Mouse (Mus musculus) lung, adult 18-20 months (tissue): Measurements from ENCODE around the gene Cul7.

Experiments
- DNase-seq, 2 experiments: peaks; one replicate each; pipeline ENCODE4 v3.0.0; 2022; ENCODE audit warnings: mixed read lengths in 2 of 2

Gene Cul7

DNA sequence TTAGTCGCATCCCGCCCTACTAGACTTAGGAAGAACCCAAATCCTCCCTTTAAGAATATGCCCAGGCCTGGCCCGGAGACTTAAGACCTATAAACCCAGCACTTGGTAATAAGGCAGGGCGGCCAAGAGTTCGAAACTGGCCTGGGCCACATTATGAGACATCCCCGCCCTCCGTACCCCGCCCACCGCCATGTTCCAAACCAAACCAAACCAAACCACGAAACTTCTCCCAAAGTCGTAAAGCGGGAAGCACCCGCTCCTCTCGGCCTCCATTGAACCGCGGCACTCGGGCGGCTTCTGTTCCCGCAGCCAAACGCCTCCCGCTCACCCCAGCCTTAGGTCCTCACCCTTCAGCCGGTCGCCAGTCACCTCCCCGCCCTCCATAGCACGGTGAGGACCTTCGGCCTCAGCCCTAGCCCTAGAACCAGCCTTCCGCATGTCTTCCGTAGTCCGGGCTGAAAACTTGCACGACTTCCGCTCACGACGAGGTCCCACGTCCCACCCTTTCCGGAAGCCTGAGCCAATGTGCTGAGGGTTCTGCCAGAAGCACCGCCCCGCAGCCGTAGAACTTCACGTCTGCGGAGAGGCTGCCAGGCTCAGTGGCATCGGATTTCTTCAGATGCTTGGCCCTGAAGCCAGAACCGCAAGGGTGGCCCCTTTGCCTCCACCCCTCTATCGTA lies 23.9 kb downstream of the Cul7 start, which contains the start of gene Rrp36:
Gene Rrp36 (minus strand): TSS at position 503 of the 680 bp plus-strand sequence.
- peak; percentile 94 for DNase-seq

DNA sequence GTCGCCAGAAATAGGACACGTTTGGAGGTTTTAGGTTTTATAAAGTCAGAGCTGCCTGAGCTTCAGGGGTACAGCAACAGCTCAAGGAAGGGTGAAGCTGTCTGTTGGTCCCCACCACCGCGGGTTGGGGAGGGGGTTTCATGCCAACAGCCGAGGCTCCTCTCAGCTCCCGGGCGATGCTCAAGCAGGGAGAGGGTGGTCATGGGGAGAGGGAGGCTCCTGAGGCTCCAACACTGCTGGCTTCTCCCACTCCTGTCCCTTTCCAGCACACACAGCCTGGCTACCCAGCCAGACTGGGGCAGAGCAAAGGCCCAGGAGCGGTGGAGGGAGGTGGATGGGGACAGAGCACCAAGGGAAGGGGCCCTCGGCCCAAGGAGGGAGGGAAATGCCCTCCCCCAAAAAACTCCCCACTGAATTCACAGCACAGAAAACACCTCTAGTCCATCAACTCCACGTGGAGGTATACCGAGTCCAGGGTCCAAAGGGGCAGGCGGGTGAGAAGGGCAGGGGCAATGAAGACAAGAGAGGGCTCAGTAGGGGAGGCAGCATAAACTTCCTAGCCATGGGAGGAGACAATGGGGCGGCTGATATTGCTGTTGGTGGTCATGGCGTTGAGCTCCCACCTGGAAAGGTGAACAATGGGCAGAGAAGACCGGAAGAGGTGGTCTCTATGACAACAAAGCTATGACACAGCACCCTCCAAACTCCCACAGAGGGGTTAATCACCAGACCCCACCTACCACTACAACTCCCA lies 24.6 kb downstream of the Cul7 start:
- no peak for DNase-seq

DNA sequence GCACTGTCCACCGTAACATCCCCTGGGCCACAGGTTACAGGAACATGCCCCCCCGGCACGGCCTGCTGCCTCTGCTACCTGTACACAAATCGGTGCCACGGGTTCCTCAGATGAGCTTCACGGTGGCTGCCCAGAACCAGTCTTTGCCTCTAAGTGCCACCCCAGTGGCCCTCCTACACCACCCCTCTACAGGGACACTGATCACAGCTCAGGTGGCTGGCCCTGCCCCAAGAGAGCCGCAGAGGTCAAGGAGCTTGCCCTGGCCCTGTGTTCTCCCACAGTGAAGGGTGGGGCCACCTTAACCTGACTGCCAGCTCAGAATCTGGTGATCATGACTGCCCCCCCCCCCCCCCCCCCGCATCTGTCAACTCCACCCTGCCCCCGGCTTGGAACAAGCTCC lies 28.3 kb downstream of the Cul7 start, which contains the start of gene Mea1:
Gene Mea1 (plus strand): TSS at position 378 of the 400 bp plus-strand sequence.
- peak; percentile 82 to 87 for DNase-seq

DNA sequence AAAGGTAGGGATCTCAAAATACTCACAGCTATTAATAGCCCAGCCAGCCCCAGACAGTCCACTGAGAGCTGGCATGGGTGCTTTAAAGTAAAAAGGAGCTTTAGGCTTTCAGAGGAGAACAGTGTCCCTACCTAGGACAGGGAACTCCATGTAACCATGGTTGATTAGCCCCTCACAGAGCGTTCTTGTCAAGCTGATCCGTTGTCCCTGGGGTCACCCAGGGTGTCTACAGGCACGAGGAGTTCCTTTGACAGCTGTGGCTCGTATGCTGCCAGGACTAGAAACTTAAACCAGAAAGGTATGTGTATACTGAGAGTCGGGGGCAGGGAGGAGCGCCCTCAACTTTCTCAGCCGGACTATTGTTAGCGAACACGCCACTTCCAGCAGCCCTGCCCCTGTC lies 28.8 kb downstream of the Cul7 start:
- no peak for DNase-seq

DNA sequence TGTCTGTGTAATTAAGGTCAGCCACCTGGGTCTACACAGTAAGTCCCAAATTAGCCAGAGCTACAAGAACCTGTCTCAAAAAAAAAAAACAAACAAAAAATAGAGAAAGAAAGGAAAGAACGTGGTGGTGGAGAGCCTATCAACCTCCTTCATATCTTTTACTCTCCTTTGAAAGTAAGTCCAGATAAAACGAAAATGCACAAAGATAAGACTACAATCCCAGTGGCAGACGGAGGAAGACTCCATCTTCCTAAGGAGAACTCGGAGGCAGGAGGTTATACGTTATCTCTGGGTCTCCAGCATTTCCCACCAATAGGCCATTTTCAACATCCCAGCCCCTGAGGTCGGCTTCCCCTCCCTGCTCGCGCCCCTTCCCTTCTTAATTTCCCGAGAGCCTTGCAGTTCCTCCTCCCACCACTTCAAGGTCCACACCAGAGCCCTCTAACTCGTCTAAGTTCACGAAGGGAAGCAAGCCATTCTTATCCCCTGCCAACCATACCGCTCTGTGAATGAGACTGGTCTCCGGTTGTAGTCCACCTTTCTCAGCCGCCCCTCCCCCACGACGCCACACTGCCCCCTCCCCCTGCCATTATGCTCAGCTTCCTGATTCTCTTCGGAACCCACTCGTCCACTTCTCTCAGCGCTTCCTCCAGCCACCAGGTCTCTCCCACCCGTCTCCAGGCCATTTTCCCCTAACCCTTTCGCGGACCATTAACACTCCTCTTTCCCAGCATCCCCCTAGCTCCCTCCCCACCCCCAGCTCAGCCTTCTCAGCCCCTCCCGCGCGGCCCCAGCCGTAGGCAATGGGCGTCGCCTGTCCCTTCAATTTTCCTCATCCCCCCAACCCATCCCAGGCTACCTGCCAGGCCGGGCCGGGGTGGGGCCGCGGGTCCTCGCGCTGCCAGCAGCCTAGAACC lies 30.0 kb downstream of the Cul7 start:
- DNase-seq = peak; percentile 43 to 44

DNA sequence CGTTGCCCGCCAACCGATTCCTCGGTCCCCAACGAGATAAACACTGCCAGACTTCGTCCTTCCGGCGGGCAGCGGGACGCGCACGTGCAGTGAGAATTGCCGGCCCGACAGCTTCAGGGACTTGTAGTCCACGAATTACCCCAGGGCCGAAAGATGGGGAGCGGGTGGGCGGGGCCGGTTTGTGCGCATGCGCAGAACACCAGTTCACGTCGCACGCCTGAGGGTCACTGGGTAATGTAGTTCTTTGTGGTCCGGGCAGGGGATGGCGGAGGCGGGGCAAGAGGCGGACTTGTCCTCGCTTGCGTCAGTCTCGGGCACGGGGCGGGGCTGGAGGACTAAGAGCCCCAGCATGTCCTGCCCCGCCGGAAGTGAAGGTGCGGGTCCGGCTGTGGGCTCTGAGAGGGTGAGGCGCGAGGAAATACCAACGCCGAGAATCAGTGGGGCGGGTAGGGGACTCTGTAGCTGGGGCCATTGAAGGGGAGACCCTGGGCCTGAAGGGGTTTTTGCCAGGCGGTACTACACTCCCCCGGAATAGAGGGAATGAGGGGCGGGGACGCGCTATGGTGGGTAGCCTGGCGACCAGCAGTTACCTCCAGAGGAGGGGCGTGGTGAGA lies 30.7 kb downstream of the Cul7 start, which contains the start of gene Klhdc3:
Gene Klhdc3 (minus strand): TSS at position 155 of the 614 bp plus-strand sequence.
- peak; percentile 98 to 99 for DNase-seq

DNA sequence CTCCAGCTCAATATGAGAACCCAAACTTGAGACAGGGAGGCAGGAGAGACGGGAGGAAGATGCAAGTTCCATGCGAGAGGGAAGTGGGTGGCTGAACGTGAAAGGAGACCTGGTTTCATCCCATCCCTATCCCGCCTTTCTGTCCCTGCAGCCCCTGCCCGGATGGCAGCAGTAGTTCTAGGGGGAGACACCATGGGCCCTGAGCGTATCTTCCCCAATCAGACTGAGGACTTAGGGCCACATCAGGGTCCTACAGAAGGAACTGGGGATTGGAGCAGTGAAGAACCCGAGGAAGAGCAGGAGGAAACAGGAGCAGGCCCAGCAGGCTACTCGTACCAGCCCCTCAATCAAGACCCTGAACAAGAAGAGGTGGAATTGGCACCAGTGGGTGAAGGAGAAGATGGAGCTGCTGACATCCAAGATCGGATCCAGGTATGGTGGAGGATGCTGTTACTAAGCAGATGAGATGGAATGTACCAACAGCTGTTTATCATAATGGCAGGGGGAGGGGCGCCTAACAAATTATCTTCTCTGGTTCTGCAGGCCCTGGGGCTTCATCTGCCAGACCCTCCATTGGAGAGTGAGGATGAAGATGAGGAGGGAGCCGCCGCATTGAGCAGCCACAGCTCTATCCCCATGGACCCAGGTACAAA lies 31.5 kb downstream of the Cul7 start:
- no peak for DNase-seq

DNA sequence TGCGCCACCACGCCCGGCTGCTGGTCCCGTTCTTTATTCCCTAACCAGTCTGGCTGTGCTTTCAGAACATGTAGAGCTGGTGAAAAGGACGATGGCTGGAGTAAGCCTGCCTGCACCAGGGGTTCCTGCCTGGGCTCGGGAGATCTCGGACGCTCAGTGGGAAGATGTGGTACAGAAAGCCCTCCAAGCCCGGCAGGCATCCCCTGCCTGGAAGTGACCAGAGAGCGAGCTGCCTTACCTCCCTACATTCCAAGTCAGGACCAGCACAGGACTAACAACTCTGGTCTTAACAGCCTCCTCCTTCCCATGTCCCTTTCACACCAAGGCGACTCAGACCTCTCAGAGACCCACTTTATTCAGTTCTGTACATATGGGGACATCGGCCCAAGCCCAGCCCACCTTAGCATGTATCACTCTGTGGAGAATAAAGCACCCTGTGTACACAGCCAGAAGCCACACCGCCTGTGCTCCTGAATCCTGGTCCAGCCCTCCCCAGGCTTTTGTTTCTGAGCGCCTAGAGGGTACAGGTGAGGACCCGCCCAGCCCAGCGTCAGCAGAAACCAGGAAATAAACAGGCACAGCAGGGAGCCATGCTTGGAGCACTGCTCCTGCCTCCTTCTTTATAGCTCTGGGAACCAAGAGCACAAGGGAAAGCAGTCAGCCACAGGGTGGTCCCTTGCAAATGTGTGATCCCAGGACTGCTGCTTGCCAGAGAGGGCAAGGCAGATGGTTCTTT lies 32.7 kb downstream of the Cul7 start:
- peak in 1 of 2 experiments; percentile 28 for DNase-seq

DNA sequence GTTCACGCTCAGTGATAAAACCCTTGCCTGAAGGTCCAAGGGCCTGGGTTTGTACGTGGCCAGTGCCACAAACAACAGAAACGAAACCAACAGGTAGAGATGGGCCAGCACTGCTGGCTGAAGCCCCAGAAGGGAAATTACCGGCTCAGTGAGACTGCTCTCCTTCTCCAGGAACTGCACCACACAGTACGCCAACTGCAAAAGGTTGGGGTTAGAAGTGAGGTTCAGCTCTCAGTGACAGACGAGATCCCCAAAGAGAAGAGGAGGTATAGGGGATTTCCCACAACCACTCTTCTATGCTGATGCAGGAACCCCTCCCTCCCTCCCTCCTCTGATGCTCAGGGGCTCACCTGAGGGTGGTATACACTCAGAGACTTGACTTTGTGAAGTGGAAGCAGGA lies 35.8 kb downstream of the Cul7 start:
- DNase-seq = no peak

DNA sequence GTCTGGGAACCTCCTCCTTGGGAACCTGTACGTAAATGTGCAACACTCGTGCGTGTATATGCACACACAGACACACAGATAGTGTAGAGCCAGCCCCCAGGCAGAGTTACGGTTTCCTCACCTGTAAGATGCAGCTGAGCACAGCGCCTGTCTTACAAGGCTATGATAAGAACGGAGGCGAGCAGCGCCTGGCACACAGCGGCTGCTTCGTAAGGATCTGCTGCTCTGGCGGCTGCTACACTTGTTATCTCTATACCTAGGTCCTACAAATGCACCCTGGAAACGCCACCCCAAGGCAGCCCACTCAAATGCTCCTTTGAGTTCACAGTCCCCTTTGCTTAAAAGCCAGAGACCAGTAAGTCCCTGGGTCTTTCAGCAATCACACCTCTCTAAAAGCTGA lies 40.5 kb downstream of the Cul7 start:
- no peak for DNase-seq

DNA sequence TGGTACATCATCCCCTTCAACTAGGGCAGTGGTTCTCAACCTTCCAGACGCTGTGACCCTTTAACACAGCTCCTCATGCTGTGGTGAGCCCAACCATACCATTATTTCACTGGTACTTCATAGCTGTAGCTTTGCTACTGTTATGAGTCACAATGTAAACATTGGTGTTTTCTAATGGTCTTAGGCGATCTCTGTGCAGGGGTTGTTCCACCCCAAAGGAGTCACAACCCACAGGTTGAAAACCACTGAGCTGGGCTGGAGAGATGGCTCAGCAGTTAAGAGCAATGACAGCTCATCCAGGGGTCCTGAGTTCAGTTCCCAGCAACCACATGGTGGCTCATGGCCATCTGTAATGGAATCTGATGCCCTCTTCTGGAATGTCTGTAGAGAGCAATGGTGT lies 41.3 kb downstream of the Cul7 start:
- no peak for DNase-seq

DNA sequence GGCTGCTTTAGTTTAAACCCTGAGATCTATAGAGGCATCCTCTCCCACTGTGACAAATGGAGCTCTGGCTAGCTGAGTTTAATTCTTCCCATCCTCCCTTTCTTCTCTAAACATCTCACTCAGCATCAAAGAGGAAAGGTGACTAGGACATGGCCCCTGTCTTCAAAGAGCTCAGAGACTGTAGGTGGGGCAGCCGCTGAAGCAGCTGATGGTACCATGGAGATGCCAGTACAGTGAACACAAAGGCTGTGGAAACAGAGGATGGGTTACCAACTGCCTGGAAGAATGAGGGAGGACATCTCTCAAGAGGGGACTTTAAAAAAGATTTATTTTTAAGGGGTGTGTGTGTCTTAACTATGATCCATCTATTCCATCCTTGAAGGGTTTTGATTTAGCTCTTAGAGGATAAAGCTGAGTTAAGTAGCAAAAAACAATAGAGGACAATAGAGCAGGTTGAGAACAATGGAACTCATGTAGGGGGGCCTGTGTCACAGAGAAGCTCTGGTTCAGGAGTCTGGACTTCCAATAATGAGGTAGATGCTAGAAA lies 44.5 kb downstream of the Cul7 start:
- DNase-seq = no peak

DNA sequence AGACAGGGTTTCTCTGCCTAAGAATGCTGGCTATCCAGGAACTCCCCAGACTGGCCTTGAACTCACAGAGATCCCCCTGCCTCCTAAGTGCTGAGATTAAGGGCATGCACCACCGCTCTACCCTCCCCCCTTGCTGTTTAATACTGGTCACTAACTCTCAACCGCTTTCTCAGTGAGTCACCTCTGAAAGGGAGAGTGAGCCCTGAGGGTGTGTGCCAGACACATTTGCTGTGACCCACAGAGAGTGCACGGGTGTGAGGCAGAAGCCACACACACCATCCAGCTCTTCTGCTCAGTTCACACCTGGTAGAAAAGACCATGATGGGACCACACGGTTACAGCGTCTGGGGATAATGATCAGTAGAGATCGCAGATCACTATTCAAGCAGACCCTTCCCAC lies 48.4 kb downstream of the Cul7 start:
- no peak for DNase-seq

DNA sequence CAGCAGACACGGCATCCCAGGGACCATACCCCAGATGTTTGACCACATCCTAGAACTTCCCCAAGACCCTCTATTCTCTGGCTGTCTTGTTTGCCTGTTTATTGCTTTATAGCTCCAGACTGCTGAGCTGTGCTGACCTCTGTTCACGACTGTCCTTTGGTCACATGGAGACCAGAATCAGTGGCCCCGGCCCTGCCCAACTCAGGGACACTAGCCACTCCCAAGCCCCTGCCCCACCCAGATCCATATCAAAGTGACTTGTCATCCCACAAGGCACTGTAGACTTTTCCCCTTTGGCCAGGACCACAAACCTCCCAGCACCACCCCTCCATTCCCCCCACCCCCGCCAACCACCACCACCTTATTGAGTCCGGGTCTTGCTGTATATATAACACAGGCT lies 49.1 kb downstream of the Cul7 start:
- no peak for DNase-seq

DNA sequence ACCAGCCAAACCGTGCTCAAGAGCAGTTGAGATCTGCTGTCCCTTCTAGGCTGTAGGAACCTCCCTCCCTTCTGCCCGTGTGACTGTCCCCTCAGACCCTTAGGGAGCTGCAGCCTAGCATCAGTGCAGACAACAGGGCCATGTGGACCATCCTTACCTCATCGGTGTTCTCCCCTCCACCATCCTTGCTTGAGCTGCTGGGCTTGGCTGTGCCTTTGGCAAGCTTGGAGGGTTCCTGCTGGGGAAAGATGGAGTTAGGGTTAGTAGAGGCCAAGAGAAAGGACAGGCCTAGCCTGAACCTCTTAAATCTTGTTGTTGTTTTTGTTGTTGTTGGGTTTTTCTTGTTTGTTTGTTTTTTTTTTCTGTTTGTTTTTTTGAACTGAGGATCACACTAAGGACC lies 49.8 kb downstream of the Cul7 start:
- DNase-seq = no peak

DNA sequence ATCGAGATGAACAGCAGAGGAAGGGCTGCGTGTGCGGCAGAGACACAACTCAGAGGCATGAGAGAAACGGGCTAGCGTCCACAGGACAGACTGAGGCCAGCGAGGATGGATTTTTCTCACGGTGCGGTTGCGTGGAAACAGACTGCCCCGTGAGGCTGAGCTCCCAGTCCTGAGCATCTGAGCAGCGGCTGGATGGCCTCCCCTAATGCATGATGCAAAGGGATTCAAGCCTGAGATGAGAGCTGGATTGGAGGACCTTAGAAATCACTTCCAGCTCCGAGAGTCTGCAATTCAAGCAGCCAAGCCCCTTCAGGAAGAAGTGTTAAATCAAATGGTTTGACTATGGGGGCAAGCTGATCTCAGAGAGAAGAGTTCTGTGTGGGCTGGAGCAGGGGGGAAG lies 51.4 kb downstream of the Cul7 start:
- no peak for DNase-seq

DNA sequence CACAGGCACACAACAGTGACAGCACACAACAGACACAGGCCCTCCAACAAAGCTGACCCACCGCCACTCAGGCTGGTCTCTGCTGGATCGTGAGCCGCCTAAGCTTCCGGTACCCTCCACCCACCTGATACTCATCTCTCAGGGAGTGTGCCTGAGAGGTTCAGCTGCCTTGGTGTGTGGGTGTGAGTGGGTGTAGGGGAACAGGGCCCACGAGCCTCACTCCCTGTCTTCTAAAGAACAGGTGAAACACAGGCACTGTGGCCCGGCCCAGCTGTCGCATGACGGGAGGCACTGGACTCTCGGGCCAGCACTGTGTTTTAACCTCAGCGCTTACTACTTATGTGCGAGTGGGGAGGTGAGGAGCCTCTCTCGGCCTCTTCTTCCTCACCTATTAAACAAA lies 52.0 kb downstream of the Cul7 start:
- DNase-seq = no peak

DNA sequence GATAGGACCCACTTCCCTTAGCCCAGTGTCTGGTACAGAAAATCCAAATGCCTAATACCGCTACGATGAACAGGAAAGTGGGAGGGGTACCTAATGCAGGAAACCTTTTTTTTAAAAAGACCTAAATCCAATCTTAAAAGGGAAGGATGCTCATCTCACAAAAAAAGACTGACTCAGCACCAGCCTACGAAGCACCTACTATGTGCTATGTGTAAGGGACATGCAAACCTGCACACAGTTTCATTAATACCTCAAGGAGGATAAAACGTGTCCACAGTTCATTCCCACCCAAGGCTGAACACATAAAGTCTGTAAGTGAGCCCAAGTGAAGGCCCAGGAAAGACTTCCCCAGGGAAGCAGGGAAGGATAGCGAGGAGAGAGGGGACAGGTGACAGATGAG lies 52.4 kb downstream of the Cul7 start:
- DNase-seq = no peak

DNA sequence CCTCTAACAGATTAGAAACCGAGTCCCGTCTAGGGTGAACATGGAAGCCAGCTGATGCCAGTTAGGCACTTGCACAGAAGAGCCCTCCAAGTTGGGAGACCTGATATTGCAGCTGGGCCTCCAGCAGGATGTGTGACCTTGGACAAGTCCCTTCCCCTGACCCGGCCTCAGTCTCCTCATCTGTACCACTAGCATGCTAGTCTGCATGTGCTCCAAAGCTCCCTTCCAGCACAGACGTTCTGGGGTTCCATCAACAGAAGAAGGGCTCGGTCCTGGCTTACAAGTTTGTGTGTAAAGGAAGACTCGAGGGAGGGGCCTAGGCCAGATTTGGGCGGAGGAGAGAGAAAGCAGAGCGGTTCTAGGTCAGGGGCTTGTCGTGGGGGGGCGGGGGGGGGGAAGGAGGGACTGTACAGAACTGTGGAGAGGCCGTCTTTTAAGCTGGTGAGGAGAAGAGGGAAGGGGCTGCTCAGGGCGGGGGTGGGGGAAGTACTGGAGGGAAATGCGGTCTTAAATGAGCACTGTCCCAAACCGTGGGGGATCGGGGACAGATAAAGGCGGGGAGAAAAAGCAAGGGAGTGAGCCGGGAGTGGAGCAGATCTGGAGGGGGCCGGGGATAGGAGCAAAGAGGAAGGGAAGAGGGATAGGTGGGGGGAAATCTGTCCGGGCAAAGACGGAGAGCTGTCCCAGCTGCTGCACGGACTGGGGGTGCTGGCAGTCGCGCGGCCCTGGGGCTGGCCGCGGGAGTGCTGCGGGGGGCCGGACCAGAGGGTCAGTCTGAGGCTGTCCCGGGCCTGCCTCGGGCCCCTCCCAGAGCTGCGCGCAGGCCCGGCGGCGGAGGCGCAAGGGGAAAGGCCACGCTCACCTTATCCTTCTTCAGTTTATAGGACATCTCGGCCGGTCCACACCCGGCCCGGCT lies 54.1 kb downstream of the Cul7 start:
- peak in 1 of 2 experiments; percentile 31 for DNase-seq
